Mouse (Mus musculus): ENCODE measurements around the gene Lnpep.
"Not testable (repeated sequence)": the region's sequence is repeated elsewhere in the genome, so short reads cannot be mapped to it uniquely, and the experiment has no call there.

Lnpep gene

DNA sequence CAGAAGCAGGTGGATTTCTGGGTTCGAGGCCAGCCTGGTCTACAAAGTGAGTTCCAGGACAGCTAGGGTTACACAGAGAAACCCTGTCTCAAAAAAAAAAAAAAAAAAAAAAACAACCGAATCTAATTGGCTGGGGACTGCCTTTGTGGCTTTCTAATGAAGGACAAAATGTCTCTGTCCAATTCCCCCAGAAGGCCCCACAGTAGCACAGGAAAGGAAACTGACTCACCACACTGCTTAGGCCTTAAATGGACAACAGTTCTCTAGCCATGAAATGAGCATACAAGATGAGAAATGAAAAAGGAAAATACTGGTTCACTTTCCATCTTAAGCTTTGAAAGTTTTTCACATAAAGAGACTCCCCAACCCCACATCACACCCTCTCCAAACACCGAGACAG lies 15.3 kb downstream of the Lnpep start:
- peak; percentile 93 for DNase-seq (ENCODE audit: low read depth)

DNA sequence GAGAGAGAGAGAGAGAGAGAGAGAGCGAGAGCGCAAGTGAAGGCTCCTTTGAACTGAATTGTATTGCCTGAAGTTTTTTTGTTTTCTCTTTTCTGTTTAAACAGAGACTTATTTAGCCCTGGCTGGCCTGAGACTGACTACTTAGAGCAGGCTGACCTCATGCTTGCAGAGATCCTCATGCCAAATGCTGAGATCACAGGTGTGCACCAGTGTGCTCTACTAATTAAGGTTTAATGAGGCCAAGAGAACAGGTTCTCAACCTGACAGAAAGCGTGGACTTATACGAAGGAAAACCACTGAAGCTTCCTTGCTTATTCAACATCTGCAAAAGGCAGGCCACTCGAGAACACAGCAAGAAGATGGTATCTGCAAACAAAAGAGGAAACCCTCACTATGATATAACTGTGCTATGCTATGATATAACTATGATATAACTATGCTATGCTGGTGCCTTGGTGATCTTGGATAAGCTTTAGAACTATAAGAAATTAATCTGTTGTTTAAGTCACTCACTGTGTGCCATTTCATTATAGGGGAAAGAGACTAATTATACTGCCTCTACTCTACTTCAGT lies 16.3 kb downstream of the Lnpep start:
- DNase-seq (ENCODE audit: low read depth) = peak; percentile 64

DNA sequence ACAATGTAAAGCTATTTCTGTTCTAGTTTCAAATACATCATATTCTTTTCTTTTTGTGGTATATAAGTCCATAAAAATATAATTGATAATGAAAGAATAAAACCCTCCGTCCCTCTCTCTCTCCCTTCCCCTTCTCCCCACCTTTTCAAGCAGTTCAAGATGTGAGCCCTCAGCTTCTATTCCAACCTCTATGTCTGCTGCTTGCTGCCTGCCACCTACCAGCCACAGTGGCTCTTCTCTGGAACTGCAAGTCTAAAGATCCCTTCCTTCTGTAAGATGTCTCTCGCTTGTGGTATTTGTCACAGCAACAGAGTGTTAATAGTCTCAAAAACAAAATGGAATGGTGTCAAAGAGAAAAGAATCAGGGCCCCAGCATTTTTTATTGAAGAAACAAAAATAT lies 20.3 kb downstream of the Lnpep start:
- no peak for DNase-seq (ENCODE audit: low read depth)

DNA sequence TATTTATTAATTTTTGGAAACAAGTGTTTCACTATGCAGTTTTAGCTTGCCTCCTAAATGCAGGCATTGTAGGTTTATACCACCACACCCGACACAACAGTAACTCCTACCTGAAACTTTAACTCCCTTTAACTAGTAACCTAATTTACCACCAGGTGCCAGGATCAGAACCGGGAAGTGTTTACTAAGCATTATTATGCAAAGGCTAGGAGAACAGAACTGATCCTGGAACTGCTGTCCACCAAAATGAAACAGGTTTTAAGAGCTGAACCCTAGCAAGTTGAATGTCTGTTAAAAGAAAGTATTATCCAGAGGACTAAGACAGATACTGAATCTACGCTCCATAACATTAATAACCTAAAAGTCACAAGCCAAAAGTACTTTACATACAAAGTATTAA lies 21.2 kb downstream of the Lnpep start:
- DNase-seq (ENCODE audit: low read depth) = no peak

DNA sequence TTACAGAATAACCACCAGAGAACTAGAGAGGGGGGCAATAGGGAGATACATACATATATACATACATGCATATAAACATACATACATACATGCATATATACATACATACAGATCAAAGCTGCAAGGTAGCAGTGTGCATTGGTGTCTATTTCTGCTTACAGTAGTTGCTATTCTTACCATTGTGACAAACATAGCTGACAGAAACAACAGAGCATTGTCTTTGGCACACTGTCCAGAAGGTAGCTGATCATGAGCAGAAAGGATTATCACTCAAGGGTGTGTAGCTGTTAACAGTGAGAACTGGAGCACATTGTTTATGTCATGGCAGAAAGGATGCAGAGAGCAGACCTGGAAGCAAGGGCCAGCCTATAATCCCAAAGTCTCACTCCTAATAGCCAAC lies 22.1 kb downstream of the Lnpep start:
- DNase-seq (ENCODE audit: low read depth) = no peak

DNA sequence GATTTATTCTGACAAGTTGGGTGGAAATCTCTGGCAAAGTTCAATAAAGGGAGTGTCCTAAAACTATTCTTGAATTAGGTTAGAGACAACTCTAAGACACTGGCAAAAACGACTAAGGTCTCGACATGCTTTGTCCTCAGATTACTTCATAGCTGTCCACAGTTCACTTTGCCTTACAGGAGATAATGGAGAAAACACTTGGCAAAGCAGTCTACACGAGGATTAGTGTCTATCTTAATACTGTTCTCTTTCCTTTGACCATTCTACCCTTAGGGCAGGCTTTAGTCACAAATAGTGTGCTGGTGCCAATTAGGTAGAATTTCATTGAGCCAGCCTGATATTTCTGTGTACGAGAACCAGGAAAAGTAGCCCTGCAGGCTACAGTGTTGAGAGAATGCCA lies 22.5 kb downstream of the Lnpep start:
- no peak for DNase-seq (ENCODE audit: low read depth)

DNA sequence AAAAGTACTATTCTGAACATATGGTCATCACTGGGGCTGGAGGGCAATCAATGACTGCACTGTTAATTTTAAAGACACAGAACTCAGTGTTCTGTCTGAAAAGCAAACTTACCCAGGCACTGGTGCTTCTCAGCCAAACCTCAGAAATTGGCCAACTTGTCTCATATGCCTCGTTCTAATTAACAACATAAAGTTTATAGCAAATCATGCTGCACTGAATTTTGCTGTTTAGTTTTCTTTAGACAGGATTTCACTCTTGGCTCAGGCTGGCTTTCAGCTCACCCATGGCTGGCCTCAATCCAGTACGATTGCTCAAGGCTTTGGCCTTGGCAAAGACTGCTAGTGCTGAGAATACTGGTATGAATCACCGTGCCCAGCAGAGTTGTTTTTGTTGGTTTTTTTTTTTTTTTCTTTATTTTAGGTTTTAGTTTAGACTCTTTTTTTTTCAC lies 24.0 kb downstream of the Lnpep start:
- peak; percentile 92 for DNase-seq (ENCODE audit: low read depth)

DNA sequence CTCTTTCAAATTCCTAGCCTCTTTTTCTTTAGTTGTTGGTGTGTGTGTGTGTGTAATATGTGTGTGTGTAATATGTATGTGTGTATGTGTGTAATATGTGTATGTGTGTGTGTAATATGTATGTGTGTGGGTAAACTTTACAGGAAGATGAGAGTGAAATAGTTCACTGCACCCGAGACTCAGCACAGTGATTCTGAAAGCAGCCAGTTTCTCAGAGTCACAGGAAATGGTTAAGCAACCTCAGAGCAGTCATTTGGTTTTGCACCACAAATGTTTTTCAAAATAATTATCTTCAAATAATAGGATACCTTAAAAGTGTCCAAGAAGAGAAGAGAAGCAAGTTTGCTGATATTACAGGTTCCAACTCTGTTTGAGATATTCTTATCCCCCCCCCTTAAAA lies 24.8 kb downstream of the Lnpep start:
- peak; percentile 86 for DNase-seq (ENCODE audit: low read depth)

DNA sequence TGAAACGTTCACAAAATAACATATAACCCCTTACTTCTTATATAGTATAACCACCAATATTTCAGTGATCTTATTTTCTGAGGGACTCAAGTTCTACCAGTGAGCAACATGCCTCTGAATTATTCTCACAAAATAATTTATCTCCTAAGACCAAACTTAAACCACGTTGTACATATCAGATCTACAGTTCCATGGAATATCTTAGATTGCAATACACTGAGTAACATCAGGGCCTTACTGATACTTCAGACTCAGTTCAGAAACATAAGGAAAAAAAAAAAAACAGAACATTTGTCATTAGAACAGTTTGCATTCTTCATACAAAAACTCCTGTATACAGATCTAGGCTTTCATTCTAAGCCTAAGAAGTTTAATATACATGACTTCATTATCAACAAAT lies 26.5 kb downstream of the Lnpep start:
- no peak for DNase-seq (ENCODE audit: low read depth)

DNA sequence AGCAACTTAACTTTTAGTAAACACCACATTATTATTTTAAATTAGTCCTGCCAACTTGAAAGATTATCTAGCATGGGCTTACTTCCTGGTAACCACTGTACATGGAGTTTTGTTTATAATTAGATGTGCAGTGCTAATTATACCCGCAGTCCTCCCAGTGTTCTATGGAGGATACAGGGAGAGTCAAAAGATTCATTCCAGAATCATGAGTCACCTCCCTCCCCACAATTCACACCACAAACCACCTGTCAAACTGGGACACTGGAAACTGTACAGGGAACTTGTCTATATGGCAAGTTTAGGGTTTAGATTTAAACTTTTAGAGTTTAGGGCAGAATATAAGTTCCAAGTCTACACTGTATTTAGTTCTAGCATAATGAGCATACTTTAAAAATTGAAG lies 31.9 kb downstream of the Lnpep start:
- DNase-seq (ENCODE audit: low read depth) = peak; percentile 56

DNA sequence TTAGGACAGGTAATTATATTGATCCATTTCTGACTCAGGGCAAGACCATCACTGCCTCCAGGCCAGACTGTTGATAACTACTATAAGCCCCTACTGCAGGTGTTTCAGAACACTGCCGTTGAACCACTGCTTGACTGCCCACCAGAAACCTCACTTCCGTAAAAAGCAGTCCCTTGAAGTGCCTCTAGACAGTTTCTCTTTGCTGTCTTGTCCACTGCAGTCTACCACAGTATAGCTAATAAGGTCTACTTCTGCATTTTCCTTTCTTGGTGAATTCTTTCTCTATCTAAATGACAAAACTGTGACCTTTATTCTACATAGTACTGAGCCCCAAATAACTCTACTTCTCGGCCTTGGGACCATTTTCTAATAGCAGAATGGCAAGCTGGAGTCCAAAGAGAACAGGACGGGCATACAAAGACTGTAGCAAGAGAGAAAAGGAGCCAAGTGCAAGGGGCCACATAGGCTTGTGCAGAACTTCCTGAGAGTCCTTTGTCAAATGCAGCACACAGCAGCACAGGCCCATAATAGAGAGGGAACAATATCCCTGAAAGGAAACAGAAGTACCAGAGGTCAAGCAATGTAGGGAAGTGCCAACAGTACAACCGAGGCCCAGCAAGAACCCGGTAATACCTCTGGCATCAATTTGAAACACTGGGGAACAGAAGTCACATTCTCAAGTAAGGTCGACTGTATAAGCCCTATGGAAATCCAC lies 37.4 kb downstream of the Lnpep start:
- peak; percentile 78 for DNase-seq (ENCODE audit: low read depth)

DNA sequence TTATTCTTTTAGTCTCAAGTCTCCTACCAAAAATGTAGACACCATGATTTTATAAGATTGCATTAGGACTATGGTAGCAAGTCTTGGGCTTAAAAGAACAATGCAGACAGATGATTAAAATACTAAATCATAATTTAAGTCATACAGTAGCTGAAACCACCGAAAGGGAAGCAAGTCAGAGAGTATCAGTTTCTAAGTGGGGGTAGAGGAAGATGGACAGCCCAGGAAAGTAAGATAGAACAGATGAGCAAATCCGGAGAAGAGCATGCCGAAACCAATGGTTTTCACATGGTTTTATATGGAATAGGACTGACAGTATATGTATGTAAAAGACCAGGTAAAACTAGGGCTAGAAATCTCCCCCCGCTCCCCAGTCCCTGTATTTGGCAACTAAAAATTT lies 39.7 kb downstream of the Lnpep start:
- DNase-seq (ENCODE audit: low read depth) = no peak

DNA sequence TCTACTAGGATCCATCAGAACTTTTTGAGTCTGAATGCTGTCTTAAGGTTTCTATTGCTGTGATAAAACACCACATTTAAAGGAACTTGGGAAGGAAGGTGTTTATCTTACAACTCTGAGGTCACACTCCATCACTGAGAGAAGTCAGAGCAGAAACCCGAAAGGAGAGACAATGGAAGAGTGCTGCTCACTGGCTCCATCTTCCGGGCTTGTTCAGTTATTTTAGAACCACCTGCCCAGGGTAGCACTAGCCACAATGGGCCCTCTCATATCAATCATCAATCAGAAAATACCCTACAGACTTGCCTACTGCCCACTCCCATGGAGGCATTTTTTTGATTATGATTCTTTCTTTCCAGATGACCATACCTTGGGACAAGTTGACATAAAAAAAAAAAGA lies 41.0 kb downstream of the Lnpep start:
- DNase-seq (ENCODE audit: low read depth) = no peak

DNA sequence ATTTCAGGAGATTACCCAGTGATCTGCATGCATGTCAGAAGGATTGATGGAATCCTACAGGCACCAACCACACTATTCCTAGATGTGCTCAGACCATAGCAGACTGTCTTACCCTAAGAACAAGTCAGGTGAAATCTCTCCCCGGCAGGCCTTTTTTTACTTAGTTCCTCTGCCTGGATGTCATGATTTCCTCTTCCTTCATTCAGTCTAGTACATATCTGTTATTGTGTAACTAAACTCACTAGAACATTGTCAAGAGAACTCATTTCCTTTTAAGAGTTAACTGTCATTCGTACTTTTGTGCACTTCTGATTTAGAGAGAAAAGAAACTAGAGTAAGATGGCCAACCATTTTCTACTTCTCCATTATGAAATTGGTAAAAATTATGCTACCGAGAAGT lies 43.6 kb downstream of the Lnpep start:
- DNase-seq (ENCODE audit: low read depth) = peak; percentile 73

DNA sequence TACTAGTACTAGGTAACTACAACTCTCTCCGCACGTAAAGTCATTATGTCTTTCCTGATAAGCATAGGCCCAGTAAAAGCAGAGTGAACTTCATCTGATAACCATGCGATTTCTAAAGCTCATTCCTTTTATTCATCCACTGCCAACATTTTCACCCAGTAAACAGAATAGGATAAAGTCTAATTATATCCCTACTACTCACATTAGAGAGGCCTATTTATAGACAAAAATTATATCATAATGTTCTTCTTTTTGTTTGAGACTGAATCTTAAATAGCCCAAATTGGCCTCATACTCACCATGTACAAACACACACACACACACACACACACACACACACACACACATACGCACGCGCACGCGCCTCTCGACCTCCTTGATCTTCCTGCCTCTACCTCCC lies 48.5 kb downstream of the Lnpep start:
- no peak for DNase-seq (ENCODE audit: low read depth)

DNA sequence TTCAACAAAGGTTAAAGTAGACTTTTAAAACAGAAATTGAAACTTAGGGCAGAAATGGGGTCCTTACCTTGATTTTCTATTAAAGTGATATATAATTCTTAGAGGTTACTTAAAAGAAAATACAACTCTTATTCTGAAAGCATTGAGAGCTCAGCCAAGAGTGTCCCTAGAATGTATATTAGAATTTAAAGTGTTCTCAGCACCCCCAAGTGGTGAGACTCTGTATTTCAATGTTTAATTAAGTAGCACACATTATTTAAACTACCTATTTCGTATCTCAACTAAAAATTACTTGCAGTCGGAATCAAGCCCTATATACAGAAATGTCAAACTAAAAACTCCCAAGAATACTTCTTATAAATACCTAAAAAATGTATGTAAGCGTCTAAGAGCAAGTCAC lies 57.8 kb downstream of the Lnpep start:
- DNase-seq (ENCODE audit: low read depth) = peak; percentile 75

DNA sequence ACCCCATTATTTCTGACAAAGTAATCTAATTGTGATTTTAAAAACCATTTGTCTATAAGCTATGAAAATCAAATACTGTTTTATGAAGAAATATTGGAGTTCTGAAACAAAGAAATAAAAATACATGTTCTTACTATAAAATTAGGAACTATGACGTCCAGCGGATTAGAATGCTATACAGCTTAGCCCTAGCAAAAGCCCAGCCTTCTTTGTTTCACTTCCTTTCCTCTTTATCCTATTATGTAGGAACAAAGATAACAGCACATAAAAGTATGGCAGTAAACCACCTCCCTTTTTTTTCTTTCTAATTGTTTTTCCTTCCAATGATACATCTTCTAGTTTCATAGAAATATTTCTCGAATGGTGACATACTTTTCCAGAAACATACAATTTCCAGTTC lies 75.9 kb downstream of the Lnpep start:
- no peak for DNase-seq (ENCODE audit: low read depth)

DNA sequence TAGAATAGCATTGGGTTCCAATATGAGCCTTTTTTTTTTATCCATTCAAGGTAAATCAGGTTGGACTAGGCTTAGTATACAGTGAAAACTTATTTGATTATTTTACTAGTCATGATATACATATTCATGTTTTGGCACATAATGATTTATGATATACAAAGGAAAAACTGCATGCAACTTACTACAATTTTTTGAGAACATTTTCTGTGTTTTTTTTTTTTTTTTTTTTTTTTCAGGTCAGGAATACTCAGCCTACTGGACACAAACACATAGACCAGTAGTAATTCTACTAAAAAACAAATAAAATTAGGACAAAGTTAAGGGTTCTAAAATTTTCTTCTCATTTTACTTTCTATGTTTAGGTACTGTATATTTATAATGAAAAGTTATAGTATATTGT lies 93.5 kb downstream of the Lnpep start:
- DNase-seq (ENCODE audit: low read depth) = no peak

DNA sequence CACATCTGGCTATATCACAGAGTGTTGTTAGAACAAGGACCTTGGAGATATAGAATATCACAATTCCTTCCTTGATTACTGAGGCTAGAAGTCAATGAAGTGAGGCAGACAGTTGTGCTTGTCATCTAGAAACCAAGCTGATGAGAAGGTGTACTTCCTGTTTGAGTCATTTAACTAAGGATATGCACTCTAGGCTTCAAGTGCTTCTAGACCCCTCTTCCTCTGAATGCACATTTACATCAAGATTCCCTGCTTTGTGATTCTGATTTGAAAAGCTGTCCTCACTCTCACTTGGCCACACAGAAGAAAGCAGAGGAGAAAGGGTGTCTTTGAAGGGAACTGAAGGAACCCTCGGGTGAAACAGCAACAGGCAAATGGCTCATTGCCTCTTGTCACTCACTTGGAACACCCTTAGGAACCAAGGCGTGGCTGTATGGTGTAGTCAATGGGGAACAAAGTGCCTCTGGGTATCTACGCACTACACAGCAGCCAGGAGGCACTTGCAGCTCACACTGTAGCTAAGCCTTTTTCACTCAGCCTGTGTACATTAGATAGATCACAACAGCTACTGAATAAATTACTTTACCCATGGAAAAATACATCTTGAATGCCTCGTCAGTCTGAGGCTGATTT lies 108.3 kb downstream of the Lnpep start:
- peak; percentile 11 for DNase-seq (ENCODE audit: low read depth)

DNA sequence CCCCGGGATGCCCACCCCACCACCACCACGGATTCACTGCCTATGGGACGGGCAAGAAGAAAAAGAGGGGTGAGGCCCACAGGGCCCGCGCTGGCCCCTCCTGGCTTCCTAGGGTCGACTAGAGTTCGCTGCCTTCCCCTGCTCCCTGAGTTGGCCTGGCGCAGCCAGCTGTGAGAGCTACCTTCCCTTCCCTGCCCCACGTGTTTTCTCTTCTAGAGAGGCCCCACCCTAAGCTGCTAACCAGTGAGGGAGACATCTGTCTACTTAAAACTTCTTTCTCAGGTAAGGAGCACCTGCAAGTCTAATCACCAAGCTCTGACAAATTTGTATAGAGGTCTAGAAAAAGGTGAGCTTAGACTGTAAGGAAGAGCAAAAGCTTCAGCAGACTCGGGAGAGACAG lies 118.2 kb downstream of the Lnpep start:
- no peak for DNase-seq (ENCODE audit: low read depth)

DNA sequence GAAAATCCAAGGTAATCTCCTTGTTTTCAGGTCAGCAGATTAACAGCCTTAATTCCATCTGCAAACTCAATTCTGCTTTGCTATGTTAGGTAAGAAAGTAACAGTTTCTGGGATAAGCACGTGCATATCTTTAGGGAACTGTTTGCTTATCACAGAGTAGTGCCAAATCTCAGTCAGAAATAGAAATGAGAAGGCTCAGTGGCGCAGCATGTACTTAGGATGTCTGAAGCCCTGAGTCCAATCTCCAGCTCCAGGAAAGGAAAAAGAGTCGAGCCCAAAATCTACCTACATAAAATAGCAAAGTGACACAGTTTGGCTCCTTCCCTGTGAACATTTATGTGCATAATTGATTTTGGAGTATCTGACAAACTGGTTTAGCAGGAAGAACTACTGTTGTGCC lies 125.6 kb downstream of the Lnpep start:
- DNase-seq (ENCODE audit: low read depth) = no peak

DNA sequence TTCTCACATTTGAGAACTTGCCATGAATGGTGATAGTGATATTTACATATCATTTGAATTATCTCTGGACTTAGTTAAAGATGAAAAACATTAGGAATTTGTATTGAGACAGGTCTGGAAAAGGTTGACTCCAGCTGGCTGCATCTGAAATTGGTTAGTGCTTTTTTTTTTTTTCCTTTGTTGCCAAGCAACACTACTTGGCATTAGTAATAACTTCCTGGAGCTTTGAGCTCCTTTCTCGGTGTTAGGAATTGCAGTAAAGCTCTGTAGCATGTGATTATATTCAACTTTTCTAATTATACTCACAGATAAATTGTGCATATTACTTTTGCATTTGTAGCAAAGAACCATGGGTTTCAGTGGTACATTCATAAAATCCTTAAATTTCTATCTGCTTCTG lies 126.0 kb downstream of the Lnpep start:
- DNase-seq (ENCODE audit: low read depth) = no peak

DNA sequence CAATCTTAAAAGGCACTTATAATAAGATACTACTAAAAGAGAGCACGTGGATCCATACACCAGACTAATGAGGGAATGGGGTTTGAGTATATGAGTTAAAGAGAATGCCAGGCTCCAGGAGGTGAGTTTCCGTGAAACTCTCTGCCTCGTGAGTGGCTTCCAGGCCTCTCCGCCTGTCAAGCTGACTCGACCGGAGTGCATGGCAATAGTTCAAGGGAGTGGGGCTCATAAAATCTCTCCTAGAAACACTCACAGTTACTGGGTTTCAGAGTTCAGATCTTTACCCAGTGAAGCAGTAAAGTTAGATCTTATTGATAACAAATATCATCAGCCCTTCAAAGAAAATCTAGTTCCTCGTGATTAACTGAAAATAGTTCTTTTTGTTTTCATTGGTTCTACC lies 128.1 kb downstream of the Lnpep start:
- no peak for DNase-seq (ENCODE audit: low read depth)

DNA sequence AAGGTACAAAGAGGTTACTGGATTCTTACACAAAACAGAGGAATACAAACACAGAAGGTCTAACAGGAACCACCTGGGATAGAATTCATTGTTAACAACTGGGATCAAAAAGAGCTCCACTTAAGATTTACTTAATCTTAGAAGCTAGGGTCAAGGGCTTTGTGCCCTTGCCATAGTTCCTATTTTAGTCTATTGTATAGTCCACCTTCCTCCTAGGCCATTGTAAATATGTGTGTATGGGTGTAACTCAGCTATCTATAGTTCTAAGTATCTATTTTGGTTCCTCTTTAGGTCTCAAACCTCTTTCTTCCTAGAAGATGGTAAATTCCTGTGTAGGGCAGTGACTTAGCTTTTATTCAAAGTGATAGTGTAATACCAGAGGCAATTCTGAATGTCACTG lies 128.6 kb downstream of the Lnpep start:
- DNase-seq (ENCODE audit: low read depth) = not testable (repeated sequence)
